Mouse (Mus musculus) kidney, adult 2 months (tissue): ENCODE data around the gene Tspan4. TPM values are rescaled to one million over a fixed set of nuclear protein-coding genes. Genes with fewer than 3 reads are reported as not detected.

Source experiments
- DNase-seq: peaks from one replicate; pipeline ENCODE4 v3.0.0; 2021
- H3K27ac ChIP-seq: fragments of 200-500 bp; 2 replicates; pipeline ENCODE4 v1.5.1; 2012; ENCODE audit warnings: low read depth, low read length, control low read depth, inconsistent platforms; ENCODE audit not compliant: insufficient read depth
- H3K27me3 ChIP-seq: fragments of 200-500 bp; replicated peaks from 2 replicates; pipeline ENCODE4 v1.6.1; 2012; ENCODE audit warnings: mild to moderate bottlenecking, moderate library complexity, low read length, inconsistent platforms; ENCODE audit not compliant: control insufficient read depth, insufficient read depth
- H3K36me3 ChIP-seq: fragments of 200-500 bp; 2 replicates; pipeline ENCODE4 v1.6.1; 2012; ENCODE audit warnings: mild to moderate bottlenecking, moderate library complexity, low read length, inconsistent platforms; ENCODE audit not compliant: control insufficient read depth, insufficient read depth
- H3K4me1 ChIP-seq: fragments of 200-500 bp; 2 replicates; pipeline ENCODE4 v1.6.1; 2011; ENCODE audit warnings: low read length; ENCODE audit not compliant: control insufficient read depth, insufficient read depth
- H3K4me3 ChIP-seq: fragments of 200-500 bp; 2 replicates; pipeline ENCODE4 v1.5.1; 2011; ENCODE audit warnings: mild to moderate bottlenecking, low read depth, low read length, control low read depth; ENCODE audit not compliant: insufficient read depth
- CTCF ChIP-seq: fragments of 200-500 bp; conservative IDR thresholded peaks from 2 replicates; pipeline ENCODE4 v1.5.1; 2011; ENCODE audit warnings: low read depth, mild to moderate bottlenecking, control low read depth, low read length, moderate library complexity, mixed read lengths; ENCODE audit not compliant: insufficient read depth, insufficient read length
- POLR2A ChIP-seq: fragments of 200-500 bp; IDR thresholded peaks from one replicate; pipeline ENCODE4 v1.6.1; 2011; ENCODE audit warnings: low read depth, low read length, control low read depth
- WGBS: fragments of 180-500 bp; shearing (Covaris S2); methylation state at CpG from one replicate; pipeline ENCODE4 v1.1.7; 2018; 5-methylcytosine and 5-hydroxymethylcytosine counted together
- polyA plus RNA-seq: library from polyadenylated mRNA; depleted of rRNA; stranded (reverse); fragments of >200 nt; gene quantifications from 2 replicates; pipeline ENCODE4 v1.2.3, GENCODE M21; 2012

Tspan4 gene
- polyA plus RNA-seq, 1 experiment, result 143 TPM

DNA sequence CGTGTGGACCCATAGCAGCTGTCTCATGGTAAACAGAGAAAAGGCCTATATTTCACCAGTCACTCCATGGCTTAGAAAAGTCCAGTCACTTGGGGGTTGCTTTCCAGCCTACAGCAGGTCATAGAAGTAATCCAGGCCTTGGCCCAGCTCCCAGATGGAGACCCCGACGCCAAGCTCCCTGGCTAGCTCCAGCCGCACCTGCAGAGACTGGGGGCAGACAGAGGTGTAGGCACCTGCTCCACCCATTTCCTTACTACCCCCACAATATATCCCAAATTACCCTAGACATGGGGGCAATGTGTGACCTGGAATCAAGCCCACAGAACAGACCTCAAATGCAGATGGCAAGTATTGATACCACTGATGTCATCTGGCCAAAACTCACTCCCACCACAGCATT lies 20.9 kb downstream of the Tspan4 start:
- no peak for DNase-seq
- 84% methylated on average over 4 of the region's 4 CpGs for WGBS
- Histone ChIP-seq H3K27me3 (no peaks in the 10 kb centered on the region), H3K4me3 (no peak overlapping the region), H3K4me1 (no peaks in the 10 kb centered on the region), H3K27ac (no peak overlapping the region), H3K36me3 (no peaks in the 10 kb centered on the region; the same call in 1 of the 2 replicates)
- no peak for TF ChIP-seq CTCF
- no peak for TF ChIP-seq POLR2A

DNA sequence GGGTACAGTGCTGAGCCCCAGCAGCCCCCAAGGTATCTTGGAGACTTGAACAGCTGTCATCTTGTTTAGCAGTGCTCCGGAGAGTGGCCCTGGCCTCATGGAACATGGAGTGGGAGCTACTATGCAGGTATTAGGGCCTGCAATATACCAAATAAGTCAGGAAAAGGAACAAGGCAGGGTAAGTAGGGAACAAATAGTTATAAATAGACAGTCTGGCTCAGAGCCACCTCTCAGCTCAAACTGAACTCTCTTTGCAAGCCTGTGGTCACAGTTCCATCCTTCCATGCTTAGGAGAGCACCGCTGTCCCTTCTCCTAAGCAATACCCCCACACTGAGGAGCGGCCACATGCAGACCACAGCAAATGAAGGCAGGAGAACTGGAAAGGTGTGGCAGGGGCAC lies 22.6 kb downstream of the Tspan4 start:
- Histone ChIP-seq H3K27me3 (no peaks in the 10 kb centered on the region), H3K4me1 (no peaks in the 10 kb centered on the region), H3K4me3 (no peak overlapping the region), H3K36me3 (no peaks in the 10 kb centered on the region; the same call in 1 of the 2 replicates), H3K27ac (no peak overlapping the region)
- 74% methylated on average over 3 of the region's 3 CpGs for WGBS
- DNase-seq, result no peak
- TF ChIP-seq POLR2A (no peak), CTCF (no peak)

DNA sequence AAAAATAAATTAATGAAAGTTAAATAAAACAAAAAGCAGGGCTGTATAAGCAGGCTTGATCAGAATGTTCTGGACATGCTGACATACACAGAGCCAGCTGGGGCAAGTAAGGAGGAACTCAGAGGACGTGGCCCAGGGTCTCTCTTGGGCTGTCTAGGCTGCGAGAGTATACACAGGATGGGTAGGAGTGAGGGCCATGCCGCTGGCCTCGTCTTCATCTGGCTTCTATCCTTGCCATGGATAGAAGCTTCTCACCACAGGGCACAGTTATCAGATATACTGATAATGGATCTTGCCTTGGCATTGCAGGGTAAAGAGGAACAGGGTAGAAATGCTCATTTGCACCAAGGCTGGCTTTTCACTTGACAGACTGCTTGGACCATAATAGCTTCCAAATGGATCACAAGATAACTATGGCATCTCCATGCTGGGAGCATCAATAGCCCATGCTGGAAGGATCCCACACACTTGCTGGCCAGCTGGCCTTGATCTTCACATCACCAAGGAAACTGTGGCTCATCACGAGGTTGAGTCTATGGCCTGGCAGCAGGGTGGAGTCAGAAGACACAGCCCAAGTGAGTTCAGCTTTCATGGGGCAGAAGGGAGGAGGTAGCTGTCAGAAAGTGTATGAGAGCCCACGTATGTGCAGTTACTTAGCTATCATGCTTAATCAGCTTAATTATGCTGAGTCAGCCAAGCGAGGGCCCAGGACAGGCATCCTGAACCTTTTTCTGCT lies 26.9 kb downstream of the Tspan4 start:
- Histone ChIP-seq H3K4me1 (no peaks in the 10 kb centered on the region), H3K36me3 (no peaks in the 10 kb centered on the region), H3K27me3 (no peaks in the 10 kb centered on the region), H3K27ac (no peak overlapping the region), H3K4me3 (no peak overlapping the region)
- DNase-seq, result no peak
- WGBS, result 86% methylated on average over 7 of the region's 7 CpGs
- TF ChIP-seq POLR2A (no peak), CTCF (no peak)

DNA sequence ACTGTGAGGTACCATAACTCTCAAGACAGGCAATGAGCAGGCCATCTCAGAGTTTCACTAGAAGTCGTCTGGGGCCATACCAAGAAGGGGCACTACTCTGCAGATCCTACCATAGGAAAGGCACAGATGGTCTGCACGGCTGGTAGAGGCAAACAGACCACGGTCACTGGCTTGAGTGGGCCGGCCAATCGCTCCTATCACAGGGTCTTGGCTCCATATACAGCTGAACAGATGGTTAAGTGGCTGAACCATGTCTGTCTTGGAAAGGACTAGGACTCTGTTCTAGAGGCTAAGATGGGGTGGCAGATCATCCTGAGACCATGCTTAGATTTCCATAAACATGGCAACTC lies 27.5 kb downstream of the Tspan4 start:
- Histone ChIP-seq H3K4me1 (no peaks in the 10 kb centered on the region), H3K27me3 (no peaks in the 10 kb centered on the region), H3K36me3 (no peaks in the 10 kb centered on the region), H3K27ac (no peak overlapping the region), H3K4me3 (no peak overlapping the region)
- 96% methylated on average over 5 of the region's 5 CpGs for WGBS
- no peak for DNase-seq
- TF ChIP-seq POLR2A, result no peak
- no peak for TF ChIP-seq CTCF

DNA sequence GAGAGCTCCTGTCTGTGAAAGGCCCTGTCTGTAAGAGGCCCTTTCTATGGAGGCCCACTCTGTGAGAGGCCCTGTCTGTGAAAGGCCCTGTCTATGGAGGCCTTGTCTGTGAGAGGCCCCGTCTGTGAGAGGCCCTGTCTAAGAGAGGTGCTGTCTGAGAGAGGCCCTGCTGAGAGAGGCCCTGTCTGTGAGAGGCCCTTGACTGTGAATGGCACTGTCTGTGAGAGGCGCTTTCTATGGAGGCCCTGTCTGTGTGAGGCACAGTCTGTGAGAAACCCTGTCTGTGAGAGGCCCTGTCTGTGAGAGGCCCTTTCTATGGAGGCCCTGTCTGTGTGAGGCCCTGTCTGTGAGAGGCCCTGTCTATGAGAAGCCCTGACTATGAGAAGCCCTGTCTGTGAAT lies 31.2 kb downstream of the Tspan4 start:
- no peak for TF ChIP-seq POLR2A
- no peak for TF ChIP-seq CTCF
- H3K36me3 ChIP-seq, result no peaks in the 10 kb centered on the region
- H3K4me1 ChIP-seq, result no peaks in the 10 kb centered on the region
- 95% methylated on average over 2 of the region's 2 CpGs for WGBS
- H3K27ac ChIP-seq, result no peak overlapping the region
- H3K27me3 ChIP-seq, result no peaks in the 10 kb centered on the region
- H3K4me3 ChIP-seq, result no peak overlapping the region
- DNase-seq, result no peak

DNA sequence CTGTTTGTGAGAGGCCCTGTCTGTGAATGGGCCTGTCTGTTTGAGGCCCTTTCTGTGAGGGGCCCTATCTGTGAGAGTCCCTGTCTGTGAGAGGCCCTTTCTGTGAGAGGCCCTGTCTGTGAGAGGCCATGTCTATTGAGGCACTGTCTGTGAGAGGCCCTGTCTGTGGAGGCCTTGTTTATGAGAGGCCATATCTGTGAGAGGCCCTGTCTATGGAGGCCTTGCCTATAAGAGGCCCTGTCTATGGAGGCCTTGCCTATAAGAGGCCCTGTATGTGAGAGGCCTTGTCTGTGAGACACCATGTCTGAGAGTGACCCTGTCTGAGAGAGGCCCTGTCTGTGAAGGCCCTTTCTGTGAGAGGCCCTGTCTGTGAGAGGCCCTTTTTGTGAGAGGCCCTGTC lies 33.1 kb downstream of the Tspan4 start:
- no peak overlapping the region for H3K27ac ChIP-seq
- no peaks in the 10 kb centered on the region for H3K36me3 ChIP-seq
- TF ChIP-seq CTCF, result no peak
- no peak for TF ChIP-seq POLR2A
- DNase-seq, result no peak
- H3K4me1 ChIP-seq, result no peaks in the 10 kb centered on the region
- H3K27me3 ChIP-seq, result no peaks in the 10 kb centered on the region
- H3K4me3 ChIP-seq, result no peak overlapping the region

DNA sequence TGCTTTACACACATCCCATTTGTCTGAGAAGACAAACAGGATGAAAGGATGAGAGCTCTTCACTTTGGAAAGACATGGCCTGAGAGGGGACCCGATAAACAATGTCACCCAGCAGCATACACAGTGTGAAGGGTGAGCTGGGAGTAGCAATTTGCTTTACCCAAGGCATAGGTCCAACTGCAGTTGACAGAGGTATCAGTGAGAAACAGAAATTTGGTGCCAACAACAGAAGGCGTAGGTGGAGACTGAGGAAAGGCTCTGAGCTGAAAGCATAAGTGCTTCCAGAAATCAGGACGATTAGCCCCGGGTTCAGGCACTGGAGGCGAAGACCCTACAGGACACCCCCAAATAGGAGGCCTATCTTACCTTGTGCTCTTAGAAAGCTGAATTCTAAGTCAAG lies 35.2 kb downstream of the Tspan4 start:
- no peaks in the 10 kb centered on the region for H3K36me3 ChIP-seq
- 95% methylated on average over 5 of the region's 5 CpGs for WGBS
- TF ChIP-seq POLR2A (no peak), CTCF (no peak)

More for the DNA sequence above, 35.2 kb downstream of the Tspan4 start:
- Histone ChIP-seq H3K4me1 (no peaks in the 10 kb centered on the region), H3K27me3 (no peaks in the 10 kb centered on the region), H3K4me3 (no peak overlapping the region), H3K27ac (no peak overlapping the region)
- no peak for DNase-seq
